Mouse (Mus musculus) myocyte (in vitro differentiated cells): ENCODE measurements around the gene Glb1. TPM values are rescaled to one million over a fixed set of nuclear protein-coding genes. Genes with fewer than 3 reads are reported as not detected.
"Not testable (repeated sequence)": the region's sequence is repeated elsewhere in the genome, so short reads cannot be mapped to it uniquely, and the experiment has no call there.

Source experiments
- H3K27me3 ChIP-seq: one replicate; pipeline ENCODE4 v1.6.1; 2011; ENCODE audit not compliant: control insufficient read depth, insufficient read depth, insufficient read length
- H3K36me3 ChIP-seq: one replicate; pipeline ENCODE4 v1.6.1; 2011; ENCODE audit not compliant: control insufficient read depth, insufficient read depth
- H3K4me2 ChIP-seq: one replicate; pipeline ENCODE4 v1.6.1; 2011; ENCODE audit warnings: low read depth, control low read depth
- H3K4me3 ChIP-seq: one replicate; pipeline ENCODE4 v1.5.1; 2011; ENCODE audit warnings: mild to moderate bottlenecking, control low read depth, moderate library complexity
- H3K79me2 ChIP-seq: one replicate; pipeline ENCODE4 v1.6.1; 2011; ENCODE audit not compliant: control insufficient read depth, insufficient read depth
- H3ac ChIP-seq: one replicate; pipeline ENCODE4 v1.6.1; 2011; ENCODE audit not compliant: control insufficient read depth, insufficient read length
- CEBPB ChIP-seq: IDR thresholded peaks from 2 replicates; pipeline ENCODE4 v1.6.1; 2011; ENCODE audit warnings: mild to moderate bottlenecking, moderate library complexity; ENCODE audit not compliant: poor library complexity, insufficient read depth, severe bottlenecking
- E2F4 ChIP-seq: IDR thresholded peaks from one replicate; pipeline ENCODE4 v1.6.1; 2011; ENCODE audit warnings: mild to moderate bottlenecking, control low read depth, moderate library complexity; ENCODE audit not compliant: insufficient read depth
- MAX ChIP-seq: IDR thresholded peaks from one replicate; pipeline ENCODE4 v1.6.1; 2011; ENCODE audit warnings: low read depth, mild to moderate bottlenecking, control low read depth
- MYOD1 ChIP-seq, 3 experiments: IDR thresholded peaks; one replicate each; pipeline ENCODE4 v1.6.1; 2011; ENCODE audit warnings: control low read depth in 2 of 3, low read depth in 2 of 3, mild to moderate bottlenecking in 2 of 3, moderate library complexity in 1 of 3; ENCODE audit not compliant: insufficient read length in 2 of 3, control insufficient read depth in 1 of 3
- MYOG ChIP-seq, 3 experiments: IDR thresholded peaks; one replicate each; pipeline ENCODE4 v1.6.1; 2011; ENCODE audit warnings: control low read depth in 2 of 3, low read depth in 2 of 3, mild to moderate bottlenecking in 2 of 3; ENCODE audit not compliant: insufficient read length in 2 of 3, control insufficient read depth in 1 of 3, insufficient read depth in 1 of 3
- POLR2A ChIP-seq: IDR thresholded peaks from one replicate; pipeline ENCODE4 v1.6.1; 2011; ENCODE audit warnings: low read depth, mild to moderate bottlenecking, control low read depth, moderate library complexity; ENCODE audit not compliant: insufficient read length
- POLR2AphosphoS2 ChIP-seq: IDR thresholded peaks from one replicate; pipeline ENCODE4 v1.6.1; 2011; ENCODE audit warnings: low read depth, control low read depth; ENCODE audit not compliant: insufficient read length
- REST ChIP-seq: IDR thresholded peaks from one replicate; pipeline ENCODE4 v1.6.1; 2011; ENCODE audit warnings: mild to moderate bottlenecking, control low read depth, moderate library complexity; ENCODE audit not compliant: insufficient read depth, insufficient read length
- SRF ChIP-seq: IDR thresholded peaks from one replicate; pipeline ENCODE4 v1.6.1; 2011; ENCODE audit warnings: low read depth; ENCODE audit not compliant: control insufficient read depth, insufficient read length
- TCF12 ChIP-seq: IDR thresholded peaks from one replicate; pipeline ENCODE4 v1.6.1; 2011; ENCODE audit warnings: mild to moderate bottlenecking, control low read depth; ENCODE audit not compliant: poor library complexity, insufficient read depth, severe bottlenecking
- TCF3 ChIP-seq: IDR thresholded peaks from one replicate; pipeline ENCODE4 v1.6.1; 2011; ENCODE audit warnings: low read depth, control low read depth; ENCODE audit not compliant: insufficient read length
- USF1 ChIP-seq: IDR thresholded peaks from one replicate; pipeline ENCODE4 v1.6.1; 2011; ENCODE audit warnings: low read depth, mild to moderate bottlenecking, control low read depth, moderate library complexity
- polyA plus RNA-seq: library from polyadenylated mRNA; unstranded; fragments of >200 nt; fragmentation: generic; extraction: Trizol; gene quantifications from one replicate; pipeline ENCODE4 v1.2.1, GENCODE M21; 2012; ENCODE audit warnings: missing spikeins

The Glb1 gene
- polyA plus RNA-seq, 1 experiment, result 30.1 TPM

DNA sequence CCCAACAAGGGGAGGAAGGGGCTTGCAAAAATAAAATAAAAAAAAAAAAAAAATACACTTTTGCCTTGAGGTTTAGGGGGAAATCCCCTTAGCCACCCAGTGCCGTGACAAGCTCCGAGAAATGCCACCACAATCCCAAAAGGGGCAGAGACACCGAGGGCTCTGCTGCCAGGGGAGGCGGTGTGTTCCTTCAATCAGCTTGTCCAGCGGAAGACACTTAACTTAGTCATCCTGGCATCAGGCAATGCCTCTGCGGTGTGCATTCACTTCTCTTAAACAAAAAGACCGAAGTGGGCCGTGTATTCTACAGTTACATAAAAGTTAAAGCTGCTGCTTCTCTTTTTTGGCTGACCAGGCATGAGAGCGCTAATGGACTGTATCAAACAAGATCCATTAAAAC is 106.5 kb downstream of the Glb1 start:
- H3K4me2 ChIP-seq, result no peak overlapping the region
- H3ac ChIP-seq, result no peak overlapping the region
- H3K79me2 ChIP-seq, result no peaks in the 10 kb centered on the region
- no peak overlapping the region for H3K4me3 ChIP-seq
- TF ChIP-seq POLR2AphosphoS2, result no peak
- H3K36me3 ChIP-seq, result no peaks in the 10 kb centered on the region
- no peaks in the 10 kb centered on the region for H3K27me3 ChIP-seq

DNA sequence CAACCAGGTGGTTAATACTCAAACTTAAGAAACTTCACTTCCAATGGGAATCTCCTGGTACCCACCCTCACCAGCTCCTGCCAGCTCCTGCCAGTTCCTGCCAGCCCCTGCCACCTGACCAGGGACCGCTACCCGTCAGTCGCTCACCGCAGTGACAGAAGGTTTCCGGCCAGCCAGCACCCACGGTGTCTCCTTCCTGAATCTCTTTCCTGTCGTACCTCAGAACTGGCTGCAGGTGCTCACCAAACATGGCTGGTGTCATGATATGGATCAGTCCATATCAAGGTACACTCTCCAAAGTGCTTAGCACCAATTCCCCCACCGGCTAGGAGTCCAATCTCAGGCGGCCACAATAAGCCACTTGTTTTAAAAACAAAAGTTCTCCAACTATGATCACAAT is 108.9 kb downstream of the Glb1 start:
- Histone ChIP-seq H3K27me3 (no peaks in the 10 kb centered on the region), H3K4me2 (no peak overlapping the region), H3ac (no peak overlapping the region), H3K36me3 (no peaks in the 10 kb centered on the region), H3K79me2 (no peaks in the 10 kb centered on the region), H3K4me3 (no peak overlapping the region)
- TF ChIP-seq POLR2AphosphoS2, result no peak
- no peak for TF ChIP-seq CEBPB
- TF ChIP-seq E2F4, result no peak
- no peak for TF ChIP-seq REST
- TF ChIP-seq SRF, result no peak
- no peak for TF ChIP-seq USF1
- no peak for TF ChIP-seq POLR2A
- no peak for TF ChIP-seq MAX
- no peak for TF ChIP-seq MYOG (IDR thresholded peaks at IDR 0.05; ENCODE audit: control insufficient read depth in 1 of 3, insufficient read depth in 1 of 3, insufficient read length in 2 of 3, low read depth in 2 of 3)
- no peak for TF ChIP-seq TCF3

DNA sequence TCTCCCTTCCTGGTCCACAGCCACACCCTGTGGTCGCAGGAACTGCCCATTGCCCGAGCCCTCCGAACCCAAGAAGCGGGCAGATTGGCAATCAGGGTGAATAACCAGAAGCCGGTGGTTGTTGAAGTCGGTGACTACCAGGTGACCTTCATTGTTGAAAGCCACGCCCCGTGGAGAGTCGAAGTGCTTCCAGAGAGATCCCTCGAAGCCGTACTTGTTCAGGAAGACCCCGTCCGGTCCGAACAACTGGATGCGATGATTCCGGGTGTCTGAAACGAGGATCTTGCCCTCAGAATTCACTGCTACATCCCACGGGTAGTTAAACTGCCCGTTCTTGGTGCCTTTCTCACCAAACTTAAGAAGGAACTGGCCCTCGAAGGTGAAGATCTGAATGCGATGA is 112.0 kb downstream of the Glb1 start:
- no peaks in the 10 kb centered on the region for H3K27me3 ChIP-seq
- H3K79me2 ChIP-seq, result no peaks in the 10 kb centered on the region
- no peaks in the 10 kb centered on the region for H3K36me3 ChIP-seq
- no peak for TF ChIP-seq TCF12
- no peak overlapping the region for H3K4me3 ChIP-seq
- no peak overlapping the region for H3ac ChIP-seq
- H3K4me2 ChIP-seq, result no peak overlapping the region

DNA sequence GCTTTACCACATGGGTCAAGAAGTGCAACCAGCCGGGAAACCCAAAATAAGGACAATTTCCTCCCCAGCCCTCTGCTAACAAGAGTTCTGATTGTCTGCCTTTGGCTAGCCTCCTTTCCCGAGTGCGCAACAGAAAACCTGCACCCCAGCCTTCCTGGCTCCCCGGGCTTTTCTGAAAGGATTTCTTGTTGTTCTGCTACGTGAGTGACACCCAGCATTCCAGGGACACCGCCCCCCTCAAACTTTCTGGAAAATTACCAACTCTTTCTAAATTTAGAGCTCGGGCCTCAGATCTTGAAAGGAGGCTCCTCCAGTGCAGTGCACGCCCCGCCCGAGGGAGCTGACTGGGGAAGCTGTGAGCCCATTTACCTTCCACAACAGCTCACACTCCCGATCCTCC is 114.5 kb downstream of the Glb1 start, which contains the start of gene C130032M10Rik:
C130032M10Rik (plus strand) TSS at position 334 of the 400 bp plus-strand sequence.
- TF ChIP-seq E2F4, result no peak
- TF ChIP-seq POLR2AphosphoS2, result no peak
- H3ac ChIP-seq, result no peak within 1 kb of the TSS
- H3K4me3 ChIP-seq, result no peak within 1 kb of the TSS
- no peaks in the 10 kb centered on the region for H3K27me3 ChIP-seq
- H3K79me2 ChIP-seq, result no peaks in the 10 kb centered on the region
- no peak within 1 kb of the TSS for H3K4me2 ChIP-seq
- H3K36me3 ChIP-seq, result no peaks in the 10 kb centered on the region

DNA sequence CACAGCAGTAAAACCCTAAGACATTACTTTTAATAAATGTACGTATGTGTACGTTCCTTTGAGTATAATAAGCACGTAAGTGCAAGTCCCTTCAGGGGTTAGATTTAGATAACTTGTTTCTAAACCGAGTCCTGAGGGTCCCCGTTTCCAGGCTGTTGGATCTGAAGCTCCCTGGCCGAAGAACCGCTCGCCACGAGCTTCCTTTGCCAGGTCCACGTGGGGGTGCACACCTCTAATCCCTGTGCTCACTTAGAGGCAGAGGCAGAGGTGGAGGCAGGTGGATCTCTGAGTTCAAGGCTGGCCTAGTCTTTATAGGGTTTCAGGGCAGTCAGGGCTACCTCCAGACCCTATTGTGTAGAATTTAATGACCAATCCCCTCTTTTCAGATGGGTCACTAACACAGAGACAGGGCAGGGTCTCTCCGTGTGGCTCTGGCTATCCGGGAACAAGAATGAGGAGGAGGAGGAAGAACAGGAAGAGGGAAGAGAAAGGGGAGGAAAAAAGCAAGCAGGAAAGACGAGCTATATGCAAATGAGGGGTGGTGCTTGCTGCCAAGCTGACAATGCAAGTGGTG is 117.1 kb downstream of the Glb1 start:
- H3K27me3 ChIP-seq, result no peaks in the 10 kb centered on the region
- no peak overlapping the region for H3ac ChIP-seq
- H3K4me2 ChIP-seq, result no peak overlapping the region
- TF ChIP-seq TCF12, result no peak
- no peak for TF ChIP-seq USF1
- TF ChIP-seq MYOG (IDR thresholded peaks at IDR 0.05; ENCODE audit: control insufficient read depth in 1 of 3, insufficient read depth in 1 of 3, insufficient read length in 2 of 3, low read depth in 2 of 3), result no peak
- TF ChIP-seq POLR2A, result no peak
- TF ChIP-seq MAX, result no peak
- TF ChIP-seq E2F4, result no peak
- no peak for TF ChIP-seq CEBPB
- no peak for TF ChIP-seq TCF3
- no peak for TF ChIP-seq POLR2AphosphoS2
- no peak for TF ChIP-seq SRF
- no peak for TF ChIP-seq MYOD1 (IDR thresholded peaks at IDR 0.05; ENCODE audit: control insufficient read depth in 1 of 3, insufficient read length in 2 of 3, low read depth in 2 of 3)
- no peak for TF ChIP-seq REST
- no peaks in the 10 kb centered on the region for H3K36me3 ChIP-seq
- no peak overlapping the region for H3K4me3 ChIP-seq
- no peaks in the 10 kb centered on the region for H3K79me2 ChIP-seq

DNA sequence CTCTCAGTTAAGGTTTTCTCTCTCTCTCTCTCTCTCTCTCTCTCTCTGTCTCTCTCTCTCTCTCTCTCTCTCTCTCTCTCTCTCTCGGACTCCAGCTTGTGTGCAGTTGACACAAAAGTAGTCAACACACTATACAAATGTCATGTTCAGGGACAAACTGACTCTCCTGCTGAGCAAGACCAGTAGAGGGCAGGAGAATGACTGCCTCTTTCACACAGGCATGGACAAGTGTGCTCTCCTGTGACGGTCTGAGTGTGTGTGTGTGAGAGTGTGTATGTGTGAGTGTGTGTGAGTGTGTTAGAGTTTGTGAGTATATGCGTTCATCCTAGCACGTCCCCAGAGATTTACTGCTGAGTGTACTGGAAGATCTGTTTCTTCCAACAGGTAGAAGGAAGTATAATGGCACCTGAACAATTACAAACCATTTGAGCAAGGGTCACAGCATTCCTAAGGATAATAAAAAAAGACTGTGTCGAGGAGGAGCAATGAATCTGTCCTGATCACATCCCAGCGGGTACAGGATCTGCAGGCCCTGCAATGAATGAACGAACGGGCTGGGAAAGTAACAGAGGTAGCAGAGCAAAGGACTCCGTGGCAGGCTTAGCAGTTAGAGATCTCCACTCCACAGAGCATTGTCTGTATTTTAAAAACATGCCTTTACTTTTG is 118.1 kb downstream of the Glb1 start:
- H3K79me2 ChIP-seq, result no peaks in the 10 kb centered on the region
- no peak overlapping the region for H3K4me3 ChIP-seq
- H3ac ChIP-seq, result no peak overlapping the region
- TF ChIP-seq E2F4 (no peak), POLR2A (no peak), TCF12 (no peak)
- H3K4me2 ChIP-seq, result no peak overlapping the region
- no peaks in the 10 kb centered on the region for H3K27me3 ChIP-seq
- no peaks in the 10 kb centered on the region for H3K36me3 ChIP-seq

DNA sequence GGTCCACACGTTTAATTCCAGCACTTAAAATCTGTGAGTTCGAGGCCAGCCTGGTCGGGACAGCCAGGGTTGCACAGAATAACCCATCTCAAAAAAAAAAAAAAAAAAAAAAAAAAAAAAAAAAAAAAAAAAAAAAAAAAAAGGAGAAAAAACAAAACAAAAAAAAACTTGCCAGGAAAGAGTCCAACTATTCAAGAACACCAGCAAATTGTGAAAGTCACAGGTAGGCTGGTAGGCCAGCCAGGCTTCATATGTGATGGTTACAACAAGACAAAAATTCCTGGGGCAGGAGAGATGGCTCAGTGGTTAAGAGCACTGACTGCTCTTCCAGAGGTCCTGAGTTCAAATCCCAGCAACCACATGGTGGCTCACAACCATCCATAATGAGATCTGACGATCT is 119.7 kb downstream of the Glb1 start:
- H3K27me3 ChIP-seq, result not testable (repeated sequence)

More for the DNA sequence above, 119.7 kb downstream of the Glb1 start:
- not testable (repeated sequence) for H3ac ChIP-seq, H3K79me2 ChIP-seq, H3K4me2 ChIP-seq, H3K4me3 ChIP-seq, H3K36me3 ChIP-seq
